Comparison of ENCODE assay signal across 22 mouse cellular contexts in the genomic region with DNA sequence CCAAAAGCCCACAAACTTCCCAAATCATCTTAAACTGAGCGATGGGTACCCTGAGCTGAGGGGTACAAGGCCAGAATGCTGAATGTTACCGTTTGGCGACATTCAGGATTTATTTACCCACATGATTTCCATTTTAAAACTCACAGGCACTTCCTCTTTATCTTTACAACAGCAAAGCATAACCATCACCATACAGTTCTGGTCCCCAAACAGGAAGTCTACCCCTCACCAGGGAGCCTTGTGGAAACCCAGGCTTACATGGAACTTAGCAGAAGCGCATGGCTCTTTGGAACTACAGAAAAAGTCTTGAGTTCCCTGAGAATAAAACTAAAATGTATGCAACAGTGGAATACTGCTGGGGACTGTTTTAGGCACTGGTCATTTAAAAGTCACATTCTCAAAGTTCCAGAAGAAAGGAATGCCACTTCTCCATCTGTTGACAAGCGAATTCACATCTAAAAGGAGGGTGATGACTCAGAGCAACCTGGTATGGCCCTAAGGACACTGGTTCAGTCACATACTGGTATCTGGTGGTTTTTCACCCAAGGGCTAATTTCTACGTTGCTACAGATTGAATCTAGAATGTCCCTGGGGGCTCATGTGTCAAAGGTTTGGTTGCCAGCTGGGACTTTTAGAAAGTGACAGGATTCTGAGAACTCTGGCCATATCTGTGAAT.
A peak's percentile ranks its signal among the peaks of the same experiment; 100 is the strongest.
DNase-seq lines count a peak whose midpoint lies in the region; ATAC-seq and TF ChIP-seq lines count a peak whose summit lies in the region.
"Had no signal": no experiment of that assay in that cellular context is flagged by ENCODE, and none has a peak within 500 bp of the region (broad histone marks: within the 10 kb centered on the region; RNA-seq: fewer than 3 reads in every experiment).

No protein-coding gene starts in this region.

- no peaks in the 10 kb centered on the region for H3K79me2 ChIP-seq in CH12.LX (replicated peaks; ENCODE audit: control insufficient read depth, extremely low read depth, insufficient read depth, poor library complexity, severe bottlenecking)

- peaks cover 0 to 3% of the 10 kb centered on the region in 2 experiments for H3K36me3 ChIP-seq in CH12.LX (replicated peaks in 1 of 2; ENCODE audit: control insufficient read depth in 1 of 2, insufficient read depth in 1 of 2, low read length in 1 of 2)
- H3K36me3 ChIP-seq: embryonic facial prominence, embryonic 10.5 days; heart, embryonic 12.5 days; hindbrain, embryonic 13.5 days had no signal

- WGBS in cerebellum, adult 2 months, result 87% methylated on average over 6 of the region's 6 CpGs

- H3K27me3 ChIP-seq in CH12.LX (replicated peaks), result no peaks in the 10 kb centered on the region
- H3K27me3 ChIP-seq in cerebellum, adult 2 months (ENCODE audit: control insufficient read depth, insufficient read depth, low read length), result no peaks in the 10 kb centered on the region
- H3K27me3 ChIP-seq: forebrain, embryonic 13.5 days; heart, embryonic 12.5 days; hindbrain, embryonic 13.5 days had no signal

- in situ Hi-C loops in CH12.LX (cut with MboI; ENCODE audit: low pct_ligation_motif_present, low pct_unique_long_range_greater_than_20kb, low sequenced_read_pairs), result no loop called here

- TF ChIP-seq RAD21 in CH12.LX (IDR thresholded peaks at IDR 0.05; ENCODE audit: low read depth, low read length), result no peak

- no peak overlapping the region for H3K27ac ChIP-seq in CH12.LX (ENCODE audit: insufficient read depth, low read depth)
- peak overlapping the region; percentile 55 for H3K27ac ChIP-seq in bone marrow macrophage, adult 2 months (ENCODE audit: insufficient read depth, low read depth, low read length)
- H3K27ac ChIP-seq in cerebellum, adult 2 months (ENCODE audit: insufficient read depth, low read length), result no peak overlapping the region
- H3K27ac ChIP-seq: embryonic facial prominence, embryonic 10.5 days; forebrain, embryonic 13.5 days; gastrocnemius, adult 2 months; heart, adult 2 months; hindbrain, embryonic 13.5 days; hindbrain, postnatal 0 days had no signal

- dilution Hi-C loops in CH12.LX (cut with MboI; ENCODE audit: extremely low pct_ligation_motif_present, extremely low pct_unique_long_range_greater_than_20kb, low sequenced_read_pairs), result no loop called here

- ATAC-seq in megakaryocyte progenitor cell, adult 5-6 weeks (replicated peaks; ENCODE audit: poor library complexity), result peak; percentile 71
- ATAC-seq: CD4-positive, CD25-positive, alpha-beta regulatory T cell, adult 4 months; forebrain, embryonic 13.5 days; hindbrain, postnatal 0 days had no signal

- TF ChIP-seq CTCF in CH12.LX (conservative IDR thresholded peaks at IDR 0.05 in 1 of 2, IDR thresholded peaks at IDR 0.05 in 1 of 2; ENCODE audit: low read depth in 2 of 2, low read length in 2 of 2), result no peak
- no peak for TF ChIP-seq CTCF in bone marrow macrophage, adult 2 months (IDR thresholded peaks at IDR 0.05; ENCODE audit: low read depth, low read length)
- no peak for TF ChIP-seq CTCF in cerebellum, adult 2 months (IDR thresholded peaks at IDR 0.05; ENCODE audit: borderline replicate concordance, insufficient read depth, low read depth, low read length)

- TF ChIP-seq EP300 in CH12.LX (IDR thresholded peaks at IDR 0.05; ENCODE audit: low read length), result no peak

- H3K9ac ChIP-seq in CH12.LX (ENCODE audit: insufficient read depth, low read depth), result no peak overlapping the region
- H3K9ac ChIP-seq: forebrain, embryonic 13.5 days; heart, embryonic 12.5 days; hindbrain, embryonic 13.5 days had no signal

- H3K9me3 ChIP-seq in CH12.LX (replicated peaks; ENCODE audit: low read length), result no peaks in the 10 kb centered on the region
- H3K9me3 ChIP-seq: embryonic facial prominence, embryonic 10.5 days; forebrain, embryonic 13.5 days; heart, embryonic 12.5 days; hindbrain, embryonic 13.5 days had no signal

- H3K4me2 ChIP-seq in CH12.LX (ENCODE audit: insufficient read depth, low read depth, poor library complexity, severe bottlenecking), result no peak overlapping the region
- H3K4me2 ChIP-seq: forebrain, embryonic 13.5 days; heart, embryonic 12.5 days; hindbrain, embryonic 13.5 days had no signal

- no peak overlapping the region for H3K4me3 ChIP-seq in CH12.LX (replicated peaks in 1 of 3; ENCODE audit: low read depth in 2 of 3, low read length in 2 of 3, poor library complexity in 1 of 3)
- no peak overlapping the region for H3K4me3 ChIP-seq in bone marrow macrophage, adult 2 months (ENCODE audit: insufficient read depth, low read length)
- H3K4me3 ChIP-seq in cerebellum, adult 2 months (replicated peaks; ENCODE audit: insufficient read depth, low read depth, low read length), result no peak overlapping the region
- H3K4me3 ChIP-seq: embryonic facial prominence, embryonic 10.5 days; forebrain, embryonic 13.5 days; gastrocnemius, adult 2 months; heart, adult 2 months; heart, embryonic 12.5 days; hindbrain, embryonic 13.5 days had no signal

- no peak for TF ChIP-seq POLR2A in CH12.LX (IDR thresholded peaks at IDR 0.05; ENCODE audit: low read depth, low read length)
- TF ChIP-seq POLR2A in bone marrow macrophage, adult 2 months (IDR thresholded peaks at IDR 0.05; ENCODE audit: borderline replicate concordance, low read depth, low read length), result no peak
- no peak for TF ChIP-seq POLR2A in cerebellum, adult 2 months (IDR thresholded peaks at IDR 0.05; ENCODE audit: borderline replicate concordance, insufficient read depth, low read length)

- DNase-seq in 3T3-L1 (ENCODE audit: low read depth, low spot score) (peak; percentile 22), CH12.LX (ENCODE audit: extremely low read depth) (peak; percentile 60)
- no peak for DNase-seq in right cerebral cortex, postnatal 36 days (ENCODE audit: low spot score in 2 of 2)
- DNase-seq in layer of hippocampus, adult 9-11 months, result no peak
- DNase-seq in cerebellum, adult 2 months, result no peak
- DNase-seq: adrenal gland, postnatal 10 days; cerebellum, adult 11-12 months; cerebellum, adult 9-11 months; cerebellum, postnatal 36 days; gastrocnemius, adult 2 months; gastrocnemius, postnatal 36 days; heart, postnatal 36 days; kidney, adult 11 months had no signal

- H3K4me1 ChIP-seq in CH12.LX (ENCODE audit: control insufficient read depth in 1 of 2, insufficient read depth in 2 of 2), result peaks cover 30 to 90% of the 10 kb centered on the region in 2 experiments
- peaks cover 45% of the 10 kb centered on the region for H3K4me1 ChIP-seq in bone marrow macrophage, adult 2 months (ENCODE audit: control insufficient read depth, insufficient read depth, low read length)
- no peaks in the 10 kb centered on the region; the same call in 1 of the 2 replicates for H3K4me1 ChIP-seq in cerebellum, adult 2 months (ENCODE audit: control insufficient read depth, insufficient read depth, low read length)

TF ChIP-seq in CH12.LX, 34 proteins besides CTCF, POLR2A, EP300 and RAD21:
- TF ChIP-seq ETS1 (conservative IDR thresholded peaks at IDR 0.05; ENCODE audit: low read depth, low read length), result peak; percentile 28; the same call in 1 of the 2 replicates
- TF ChIP-seq ELF1 (IDR thresholded peaks at IDR 0.05; ENCODE audit: low read depth, low read length), result 0 out of 2 replicates have a peak, but pooled peaks have one; percentile 9
- TF ChIP-seq RCOR1 (conservative IDR thresholded peaks at IDR 0.05; ENCODE audit: low read depth, low read length), result no peak

Comparison
In these comparisons a context has a peak if more than half of its experiments do, and no peak if none do; other contexts are left out.
1. DNase-seq: peak in 3T3-L1 (single experiment) and CH12.LX (single experiment); none in right cerebral cortex, postnatal 36 days (0 of 2), layer of hippocampus, adult 9-11 months (single experiment) and cerebellum, adult 2 months (0 of 2).